Mouse (Mus musculus) CH12.LX (cell line): ENCODE measurements at regions not wholly inside any gene's neighbourhood (a gene's known extent, or its start where the extent isn't known, plus 50 kb on each side); places are given as distances from the start of the nearest gene placed in this dataset.
A peak's percentile ranks its signal among the peaks of the same experiment; 100 is the strongest.

ENCODE experiments used
- DNase-seq: peaks from one replicate; pipeline ENCODE4 v3.0.0-alpha.2; 2013; ENCODE audit errors: extremely low read depth
- H3K27ac ChIP-seq: 2 replicates; pipeline ENCODE4 v1.5.1; 2012; ENCODE audit warnings: low read depth, mild to moderate bottlenecking, control low read depth, moderate library complexity; ENCODE audit not compliant: insufficient read depth
- H3K27me3 ChIP-seq: replicated peaks from 2 replicates; pipeline ENCODE3; 2012; ENCODE audit warnings: inconsistent platforms
- H3K36me3 ChIP-seq, 2 experiments: replicated peaks in 1 of 2; 2 replicates each; pipeline versions ENCODE3 to v1.6.1; 2012; ENCODE audit warnings: inconsistent platforms in 1 of 2, low read length in 1 of 2, mild to moderate bottlenecking in 1 of 2, mixed read lengths in 1 of 2, moderate library complexity in 1 of 2; ENCODE audit not compliant: control insufficient read depth in 1 of 2, insufficient read depth in 1 of 2
- H3K4me1 ChIP-seq, 2 experiments: 2 replicates each; pipeline ENCODE4 v1.6.1; 2012; ENCODE audit warnings: inconsistent platforms in 1 of 2, moderate library complexity in 1 of 2; ENCODE audit not compliant: insufficient read depth in 2 of 2, control insufficient read depth in 1 of 2
- H3K4me2 ChIP-seq: 2 replicates; pipeline ENCODE4 v1.6.1; 2012; ENCODE audit warnings: low read depth, mild to moderate bottlenecking, control low read depth; ENCODE audit not compliant: poor library complexity, insufficient read depth, severe bottlenecking
- H3K4me3 ChIP-seq, 3 experiments: fragments of 150-350 bp in 1 of 3; sonication (generic) in 1 of 3; replicated peaks in 1 of 3; 2 replicates each; pipeline versions ENCODE3 to v1.5.1; 2011 to 2012; ENCODE audit warnings: low read depth in 2 of 3, low read length in 2 of 3, mild to moderate bottlenecking in 2 of 3, moderate library complexity in 2 of 3, control low read depth in 1 of 3, improper control_type of control experiment in 1 of 3, inconsistent platforms in 1 of 3, mixed read lengths in 1 of 3; ENCODE audit not compliant: poor library complexity in 1 of 3
- H3K79me2 ChIP-seq: replicated peaks from 2 replicates; pipeline ENCODE4 v1.6.1; 2012; ENCODE audit warnings: mild to moderate bottlenecking, moderate library complexity; ENCODE audit not compliant: control insufficient read depth, poor library complexity, insufficient read depth, severe bottlenecking; ENCODE audit errors: extremely low read depth
- H3K9ac ChIP-seq: 2 replicates; pipeline ENCODE4 v1.6.1; 2012; ENCODE audit warnings: low read depth, mild to moderate bottlenecking, control low read depth, moderate library complexity; ENCODE audit not compliant: insufficient read depth
- H3K9me3 ChIP-seq: replicated peaks from 2 replicates; pipeline ENCODE3; 2012; ENCODE audit warnings: low read length, inconsistent platforms, mixed read lengths
- CHD2 ChIP-seq: IDR thresholded peaks from 2 replicates; pipeline ENCODE4 v1.6.1; 2011; ENCODE audit warnings: low read length, improper control_type of control experiment
- ELF1 ChIP-seq: IDR thresholded peaks from 2 replicates; pipeline ENCODE4 v1.6.1; 2014; ENCODE audit warnings: low read depth, mild to moderate bottlenecking, inconsistent platforms, low read length, improper control_type of control experiment
- EP300 ChIP-seq: IDR thresholded peaks from 2 replicates; pipeline ENCODE4 v1.6.1; 2011; ENCODE audit warnings: low read length, improper control_type of control experiment
- JUN ChIP-seq: IDR thresholded peaks from 2 replicates; pipeline ENCODE4 v1.6.1; 2011; ENCODE audit warnings: low read depth, mild to moderate bottlenecking, low read length, improper control_type of control experiment, moderate library complexity; ENCODE audit not compliant: insufficient read depth
- JUND ChIP-seq: conservative IDR thresholded peaks from 2 replicates; pipeline ENCODE4 v1.6.1; 2011; ENCODE audit warnings: low read depth, low read length, improper control_type of control experiment
- MAFK ChIP-seq: IDR thresholded peaks from 2 replicates; pipeline ENCODE4 v1.6.1; 2011; ENCODE audit warnings: low read length, improper control_type of control experiment; ENCODE audit not compliant: insufficient replicate concordance
- MAZ ChIP-seq: IDR thresholded peaks from 2 replicates; pipeline ENCODE4 v1.6.1; 2012; ENCODE audit warnings: low read depth, mild to moderate bottlenecking, inconsistent platforms, low read length, improper control_type of control experiment, moderate library complexity
- NELFE ChIP-seq: IDR thresholded peaks from 2 replicates; pipeline ENCODE4 v1.6.1; 2011; ENCODE audit warnings: low read depth, low read length, improper control_type of control experiment
- POLR2A ChIP-seq: IDR thresholded peaks from 2 replicates; pipeline ENCODE4 v1.6.1; 2011; ENCODE audit warnings: low read depth, mild to moderate bottlenecking, improper control_type of control experiment, low read length
- RAD21 ChIP-seq: IDR thresholded peaks from 2 replicates; pipeline ENCODE4 v1.6.1; 2011; ENCODE audit warnings: low read depth, mild to moderate bottlenecking, low read length, improper control_type of control experiment, moderate library complexity
- SIN3A ChIP-seq: IDR thresholded peaks from 2 replicates; pipeline ENCODE4 v1.6.1; 2012; ENCODE audit warnings: low read length, improper control_type of control experiment, inconsistent platforms
- TBP ChIP-seq: conservative IDR thresholded peaks from 2 replicates; pipeline ENCODE4 v1.6.1; 2011; ENCODE audit warnings: low read depth, low read length, improper control_type of control experiment
- USF1 ChIP-seq: IDR thresholded peaks from 2 replicates; pipeline ENCODE4 v1.6.1; 2014; ENCODE audit warnings: low read depth, mild to moderate bottlenecking, inconsistent platforms, low read length, improper control_type of control experiment
- USF2 ChIP-seq: conservative IDR thresholded peaks from 2 replicates; pipeline ENCODE4 v1.6.1; 2011; ENCODE audit warnings: low read depth, low read length, improper control_type of control experiment
- ZKSCAN1 ChIP-seq: IDR thresholded peaks from 2 replicates; pipeline ENCODE4 v1.6.1; 2012; ENCODE audit warnings: low read depth, inconsistent platforms, low read length, improper control_type of control experiment, borderline replicate concordance
- ZNF384 ChIP-seq: IDR thresholded peaks from 2 replicates; pipeline ENCODE4 v1.6.1; 2012; ENCODE audit warnings: low read depth, low read length, improper control_type of control experiment, inconsistent platforms
- dilution Hi-C: fragments of 300-500 bp; cut with MboI; formaldehyde crosslinking; loops from 2 replicates; pipeline ENCODE4 v1.14.3; 2020; ENCODE audit warnings: low sequenced_read_pairs; ENCODE audit not compliant: extremely low pct_unique_long_range_greater_than_20kb, extremely low pct_ligation_motif_present
- in situ Hi-C: fragments of 300-500 bp; cut with MboI; formaldehyde crosslinking; loops from 3 replicates; pipeline ENCODE4 v1.14.3; 2019; ENCODE audit warnings: low sequenced_read_pairs, low pct_ligation_motif_present, low pct_unique_long_range_greater_than_20kb, mixed read lengths

- Histone ChIP-seq H3K27me3 (no peaks in the 10 kb centered on the region), H3K27ac (no peak overlapping the region), H3K79me2 (no peaks in the 10 kb centered on the region), H3K9me3 (peaks cover 3% of the 10 kb centered on the region), H3K4me3 (no peak overlapping the region), H3K36me3 (no peaks in the 10 kb centered on the region), H3K4me2 (no peak overlapping the region), H3K4me1 (no peaks in the 10 kb centered on the region), H3K9ac (no peak overlapping the region)
- TF ChIP-seq MAZ (no peak), TBP (no peak), USF2 (no peak), ELF1 (no peak), JUND (no peak), JUN (no peak), RAD21 (no peak), USF1 (no peak), NELFE (no peak), CHD2 (no peak)
- in situ Hi-C loops (no loop called here), dilution Hi-C loops (no loop called here)
- no peak for DNase-seq
Observed at GRCm38 (mm10) chr9:120835621-120836020, 93.4 kb upstream of the Ctnnb1 start.

- dilution Hi-C loops (no loop called here), in situ Hi-C loops (no loop called here)
- H3K4me1 ChIP-seq = no peaks in the 10 kb centered on the region
- H3K27ac ChIP-seq = no peak overlapping the region
- no peaks in the 10 kb centered on the region for H3K27me3 ChIP-seq
- no peak for TF ChIP-seq POLR2A
- TF ChIP-seq EP300 = no peak
- TF ChIP-seq ZNF384 = no peak
- TF ChIP-seq, all 38 proteins: peak for 0
- peak; percentile 14 for DNase-seq
- H3K36me3 ChIP-seq = no peaks in the 10 kb centered on the region
- H3K4me2 ChIP-seq = no peak overlapping the region
- H3K9ac ChIP-seq = no peak overlapping the region
- H3K79me2 ChIP-seq = no peaks in the 10 kb centered on the region
- peaks cover 3% of the 10 kb centered on the region for H3K9me3 ChIP-seq
- no peak overlapping the region for H3K4me3 ChIP-seq
Observed at GRCm38 (mm10) chr9:120837431-120838150, 91.4 kb upstream of the Ctnnb1 start.

- no peak for DNase-seq
- in situ Hi-C loops = no loop called here
Observed at GRCm38 (mm10) chr9:120843753-120844152, 85.3 kb upstream of the Ctnnb1 start.

More at GRCm38 (mm10) chr9:120843753-120844152, 85.3 kb upstream of the Ctnnb1 start:
- Histone ChIP-seq H3K27ac (no peak overlapping the region), H3K9me3 (no peaks in the 10 kb centered on the region), H3K4me3 (no peak overlapping the region), H3K4me2 (no peak overlapping the region), H3K4me1 (no peaks in the 10 kb centered on the region), H3K27me3 (no peaks in the 10 kb centered on the region), H3K36me3 (no peaks in the 10 kb centered on the region), H3K9ac (no peak overlapping the region), H3K79me2 (no peaks in the 10 kb centered on the region)
- dilution Hi-C loops = no loop called here
- no peak for TF ChIP-seq SIN3A
- no peak for TF ChIP-seq MAFK
- TF ChIP-seq ZKSCAN1 = no peak
